Mouse (Mus musculus) liver, embryonic 13.5 days (tissue): ENCODE data around the gene Ppp1r18. TPM values are rescaled to one million over a fixed set of nuclear protein-coding genes. Genes with fewer than 3 reads are reported as not detected.
"Not testable (repeated sequence)": the region's sequence is repeated elsewhere in the genome, so short reads cannot be mapped to it uniquely, and the experiment has no call there.

Experiments used
- ATAC-seq: fragments of 200-750 bp; cut with Nextera tagmentation; 2 replicates; pipeline ENCODE4 v1.8.0; 2017; ENCODE audit warnings: low read depth, mild to moderate bottlenecking, moderate number of reproducible peaks, moderate library complexity
- DNase-seq: peaks from one replicate; pipeline ENCODE4 v3.0.0; 2022
- H3K27ac ChIP-seq: fragments of 300-500 bp; sonication (generic); 2 replicates; pipeline ENCODE4 v1.5.1; 2015; ENCODE audit warnings: moderate library complexity, mild to moderate bottlenecking, inconsistent platforms
- H3K27me3 ChIP-seq: fragments of 300-500 bp; sonication (generic); 2 replicates; pipeline ENCODE4 v1.6.1; 2015; ENCODE audit warnings: mild to moderate bottlenecking, inconsistent platforms
- H3K36me3 ChIP-seq: fragments of 300-500 bp; sonication (generic); 2 replicates; pipeline ENCODE4 v1.6.1; 2015; ENCODE audit warnings: mild to moderate bottlenecking, inconsistent platforms
- H3K4me1 ChIP-seq: fragments of 300-500 bp; sonication (generic); replicated peaks from 2 replicates; pipeline ENCODE4 v1.6.1; 2015; ENCODE audit warnings: inconsistent platforms
- H3K4me2 ChIP-seq: fragments of 300-500 bp; sonication (generic); 2 replicates; pipeline ENCODE4 v1.6.1; 2015; ENCODE audit warnings: inconsistent platforms, mild to moderate bottlenecking, moderate library complexity
- H3K4me3 ChIP-seq: fragments of 300-500 bp; sonication (generic); replicated peaks from 2 replicates; pipeline ENCODE4 v1.5.1; 2015; ENCODE audit warnings: mild to moderate bottlenecking, inconsistent platforms
- H3K9ac ChIP-seq: fragments of 300-500 bp; sonication (generic); 2 replicates; pipeline ENCODE4 v1.6.1; 2015; ENCODE audit warnings: mild to moderate bottlenecking, inconsistent platforms
- H3K9me3 ChIP-seq: fragments of 300-500 bp; sonication (generic); replicated peaks from 2 replicates; pipeline ENCODE4 v1.6.1; 2016; ENCODE audit warnings: inconsistent platforms
- WGBS: fragments of 180-500 bp; shearing (Covaris S2); methylation state at CpG from one replicate; pipeline ENCODE4 v1.1.7; 2015; ENCODE audit not compliant: insufficient replicate concordance; 5-methylcytosine and 5-hydroxymethylcytosine counted together
- polyA plus RNA-seq: library from polyadenylated mRNA; unstranded; fragments of >200 nt; fragmentation: Nextera tagmentation; extraction: Ambion mirVana; gene quantifications from 2 replicates; pipeline ENCODE4 v1.2.1, GENCODE M21; 2015

The Ppp1r18 gene
- polyA plus RNA-seq, 1 experiment from 2014 or later = 8.0 TPM

GRCm38 (mm10) chr17:35837487-35837886, 27.9 kb upstream of the Ppp1r18 start:
- Histone ChIP-seq H3K4me1 (peaks cover 75% of the 10 kb centered on the region), H3K4me2 (peak overlapping the region; percentile 95), H3K4me3 (peak overlapping the region; percentile 93), H3K9me3 (no peaks in the 10 kb centered on the region), H3K27me3 (no peaks in the 10 kb centered on the region), H3K27ac (peak overlapping the region; percentile 98), H3K36me3 (peaks cover 44% of the 10 kb centered on the region), H3K9ac (peak overlapping the region; percentile 98)
- under 1% methylated on average over 18 of the region's 18 CpGs for WGBS
- DNase-seq (peak; percentile 47), ATAC-seq (no peak)

DNA sequence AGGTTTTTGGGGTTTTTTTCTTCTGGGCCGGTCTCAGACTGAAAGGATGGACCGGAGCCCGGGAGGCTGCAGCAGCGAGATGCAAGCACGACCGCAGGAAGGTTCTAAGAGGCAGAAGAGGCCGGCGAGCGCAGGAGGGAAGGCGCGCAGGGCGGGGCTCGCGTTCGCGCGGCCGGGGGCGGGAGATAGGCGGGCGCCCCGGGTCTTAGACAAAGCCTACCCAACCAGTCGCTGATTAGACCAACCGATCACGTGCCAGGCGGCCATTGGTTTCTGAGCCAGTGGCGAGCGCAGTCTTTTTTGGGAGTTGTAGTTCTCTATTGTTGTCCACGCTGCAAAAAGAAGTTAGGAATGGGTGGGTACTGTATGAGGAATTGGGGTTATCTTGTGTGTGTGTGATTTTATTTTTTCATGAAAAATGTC, 27.3 kb upstream of the Ppp1r18 start, which contains the start of gene Tubb5:
TSS of gene Tubb5 (minus strand) at position 185 of the 423 bp plus-strand sequence.
- peak within 1 kb of the TSS; percentile 95 for H3K4me2 ChIP-seq
- H3K4me3 ChIP-seq = peak within 1 kb of the TSS; percentile 93
- ATAC-seq (peak; percentile 69), DNase-seq (peak; percentile 96)
- peak within 1 kb of the TSS; percentile 98 for H3K9ac ChIP-seq
- H3K9me3 ChIP-seq = no peaks in the 10 kb centered on the region
- peaks cover 75% of the 10 kb centered on the region for H3K4me1 ChIP-seq
- peaks cover 38% of the 10 kb centered on the region for H3K36me3 ChIP-seq
- no peaks in the 10 kb centered on the region for H3K27me3 ChIP-seq
- H3K27ac ChIP-seq = peak within 1 kb of the TSS; percentile 98
- under 1% methylated on average over 29 of the region's 29 CpGs for WGBS

GRCm38 (mm10) chr17:35838570-35838969, 26.8 kb upstream of the Ppp1r18 start:
- ATAC-seq = no peak

DNA sequence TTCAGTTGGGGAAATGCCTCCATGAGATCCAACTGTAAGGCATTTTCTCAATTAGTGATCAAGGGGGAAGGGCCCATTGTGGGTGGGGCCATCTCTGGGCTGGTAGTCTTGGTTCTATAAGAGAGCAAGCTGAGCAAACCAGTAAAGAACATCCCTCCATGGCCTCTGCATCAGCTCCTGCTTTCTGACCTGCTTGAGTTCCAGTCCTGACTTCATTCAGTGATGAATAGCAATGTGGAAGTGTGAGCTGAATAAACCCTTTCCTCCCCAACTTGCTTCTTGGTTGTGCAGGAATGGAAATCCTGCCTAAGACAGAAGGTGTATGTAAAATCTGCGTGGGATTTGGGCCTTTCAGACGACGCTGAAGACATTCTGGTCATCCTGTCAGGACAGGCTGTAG, 26.4 kb upstream of the Ppp1r18 start:
- Histone ChIP-seq H3K4me3 (peak overlapping the region; percentile 93), H3K4me1 (peaks cover 70% of the 10 kb centered on the region), H3K9ac (peak overlapping the region; percentile 98), H3K4me2 (peak overlapping the region; percentile 95), H3K36me3 (peaks cover 34% of the 10 kb centered on the region), H3K27ac (peak overlapping the region; percentile 98)
- WGBS = 65% methylated on average over 3 of the region's 3 CpGs
- H3K27me3 ChIP-seq, ATAC-seq, H3K9me3 ChIP-seq: not testable (repeated sequence)
- peak; percentile 57 for DNase-seq

More at GRCm38 (mm10) chr17:35838570-35838969, 26.8 kb upstream of the Ppp1r18 start:
- Histone ChIP-seq H3K4me1 (peaks cover 74% of the 10 kb centered on the region), H3K36me3 (peaks cover 35% of the 10 kb centered on the region), H3K27ac (peak overlapping the region; percentile 98), H3K9ac (peak overlapping the region; percentile 98), H3K9me3 (no peaks in the 10 kb centered on the region), H3K4me2 (peak overlapping the region; percentile 95), H3K4me3 (peak overlapping the region; percentile 93), H3K27me3 (no peaks in the 10 kb centered on the region)
- under 1% methylated on average over 5 of the region's 5 CpGs for WGBS
- DNase-seq = no peak

GRCm38 (mm10) chr17:35840561-35840960, 24.8 kb upstream of the Ppp1r18 start:
- ATAC-seq = no peak
- H3K4me1 ChIP-seq = peaks cover 57% of the 10 kb centered on the region
- H3K27ac ChIP-seq = peak overlapping the region; percentile 98
- peaks cover 32% of the 10 kb centered on the region for H3K36me3 ChIP-seq
- DNase-seq = no peak
- peak overlapping the region; percentile 58 for H3K9ac ChIP-seq
- H3K4me3 ChIP-seq = peak overlapping the region; percentile 66
- no peaks in the 10 kb centered on the region for H3K9me3 ChIP-seq
- 38% methylated on average over 14 of the region's 14 CpGs for WGBS
- no peaks in the 10 kb centered on the region for H3K27me3 ChIP-seq
- H3K4me2 ChIP-seq = peak overlapping the region; percentile 76

GRCm38 (mm10) chr17:35841076-35841950, 24.1 kb upstream of the Ppp1r18 start, which contains the start of gene Mdc1:
TSS of gene Mdc1 (plus strand) at chr17:35841515.
- H3K4me1 ChIP-seq = peaks cover 50% of the 10 kb centered on the region
- peaks cover 32% of the 10 kb centered on the region for H3K36me3 ChIP-seq
- WGBS = under 1% methylated on average over 59 of the region's 59 CpGs
- H3K27ac ChIP-seq = peak within 1 kb of the TSS; percentile 98
- DNase-seq (peak; percentile 100), ATAC-seq (peak; percentile 85)
- H3K9ac ChIP-seq = peak within 1 kb of the TSS; percentile 81
- H3K27me3 ChIP-seq = no peaks in the 10 kb centered on the region
- H3K4me3 ChIP-seq = peak within 1 kb of the TSS; percentile 66
- H3K4me2 ChIP-seq = peak within 1 kb of the TSS; percentile 76
- no peaks in the 10 kb centered on the region for H3K9me3 ChIP-seq

DNA sequence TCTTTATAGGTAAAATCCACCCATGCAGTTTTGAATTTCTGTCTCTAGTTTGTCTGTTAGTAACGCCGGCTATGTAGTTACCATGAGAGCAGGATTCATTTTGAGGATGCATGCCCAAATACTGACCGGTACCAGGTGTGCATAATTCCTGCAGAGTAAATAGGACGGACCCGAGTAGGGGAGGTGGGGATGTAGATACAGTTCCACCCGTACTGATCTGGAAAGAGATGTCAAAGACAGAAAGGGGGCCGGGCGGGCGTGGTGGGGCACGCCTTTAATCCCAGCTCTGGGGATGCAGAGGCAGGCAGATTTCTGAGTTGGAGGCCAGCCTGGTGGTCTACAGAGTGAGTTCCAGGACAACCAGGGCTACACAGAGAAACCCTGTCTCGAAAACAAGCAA, 23.4 kb upstream of the Ppp1r18 start:
- no peak for ATAC-seq
- Histone ChIP-seq H3K9me3 (no peaks in the 10 kb centered on the region), H3K27ac (peak overlapping the region; percentile 94), H3K4me2 (peak overlapping the region; percentile 76), H3K36me3 (peaks cover 33% of the 10 kb centered on the region), H3K4me3 (peak overlapping the region; percentile 66), H3K27me3 (no peaks in the 10 kb centered on the region), H3K9ac (peak overlapping the region; percentile 81), H3K4me1 (peaks cover 45% of the 10 kb centered on the region)
- WGBS = 11% methylated on average over 11 of the region's 11 CpGs
- no peak for DNase-seq

DNA sequence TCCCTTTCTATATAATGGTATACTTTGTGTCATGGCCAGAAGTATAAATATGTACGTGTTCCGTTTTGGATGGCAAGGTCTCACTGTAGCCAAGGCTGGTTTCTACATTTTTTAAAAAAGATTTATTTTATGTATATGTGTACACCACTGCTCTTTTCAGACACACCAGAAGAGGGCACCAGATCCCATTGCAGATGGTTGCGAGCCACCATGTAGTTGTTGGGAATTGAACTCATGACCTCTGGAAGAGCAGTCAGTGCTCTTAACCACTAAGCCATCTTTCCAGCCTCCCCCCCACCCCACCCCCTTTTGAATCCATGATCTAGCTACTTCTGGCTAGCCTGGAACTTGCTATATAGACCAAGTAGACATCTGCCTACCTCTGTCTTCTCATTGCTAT, 21.9 kb upstream of the Ppp1r18 start:
- Histone ChIP-seq H3K27me3 (no peaks in the 10 kb centered on the region), H3K36me3 (peaks cover 48% of the 10 kb centered on the region), H3K4me2 (peak overlapping the region; percentile 76), H3K9ac (peak overlapping the region; percentile 81; the same call in 1 of the 2 replicates), H3K4me3 (no peak overlapping the region), H3K4me1 (peaks cover 43% of the 10 kb centered on the region), H3K9me3 (no peaks in the 10 kb centered on the region), H3K27ac (no peak overlapping the region)
- ATAC-seq = no peak
- no peak for DNase-seq
- WGBS = 90% methylated on average over 3 of the region's 3 CpGs

GRCm38 (mm10) chr17:35848112-35848511, 17.3 kb upstream of the Ppp1r18 start:
- ATAC-seq (no peak), DNase-seq (no peak)
- H3K27me3 ChIP-seq = no peaks in the 10 kb centered on the region
- no peak overlapping the region for H3K4me3 ChIP-seq
- no peaks in the 10 kb centered on the region for H3K9me3 ChIP-seq
- 0 out of 2 replicates have a peak overlapping the region, but pooled peaks have one; percentile 2 for H3K9ac ChIP-seq
- no peak overlapping the region for H3K4me2 ChIP-seq
- 67% methylated on average over 1 of the region's 1 CpGs for WGBS
- peaks cover 27% of the 10 kb centered on the region for H3K4me1 ChIP-seq
- H3K27ac ChIP-seq = peak overlapping the region; percentile 2; the same call in 1 of the 2 replicates
- H3K36me3 ChIP-seq = peaks cover 92% of the 10 kb centered on the region

- Histone ChIP-seq H3K9ac (peak overlapping the region; percentile 63), H3K4me3 (no peak overlapping the region), H3K4me1 (peaks cover 21% of the 10 kb centered on the region), H3K9me3 (no peaks in the 10 kb centered on the region), H3K36me3 (peaks cover 96% of the 10 kb centered on the region), H3K27me3 (no peaks in the 10 kb centered on the region), H3K4me2 (0 out of 2 replicates have a peak overlapping the region, but pooled peaks have one; percentile 10), H3K27ac (peak overlapping the region; percentile 89)
- ATAC-seq (peak; percentile 83), DNase-seq (no peak)
- WGBS = 10% methylated on average over 3 of the region's 3 CpGs
These were observed 14.4 kb upstream of the Ppp1r18 start for GRCm38 (mm10) chr17:35850974-35851373.

GRCm38 (mm10) chr17:35859371-35859770, 6.0 kb upstream of the Ppp1r18 start:
- no peaks in the 10 kb centered on the region for H3K9me3 ChIP-seq
- no peak overlapping the region for H3K4me2 ChIP-seq
- H3K27ac ChIP-seq = no peak overlapping the region
- no peak overlapping the region for H3K4me3 ChIP-seq
- no peak for ATAC-seq
- H3K9ac ChIP-seq = no peak overlapping the region
- no peak for DNase-seq
- H3K36me3 ChIP-seq = peaks cover 42% of the 10 kb centered on the region
- WGBS = 78% methylated on average over 1 of the region's 1 CpGs
- H3K27me3 ChIP-seq = peaks cover 14% of the 10 kb centered on the region
- H3K4me1 ChIP-seq = peaks cover 24% of the 10 kb centered on the region
